Mouse (Mus musculus) embryonic facial prominence, embryonic 15.5 days (tissue): Measurements from ENCODE around the gene Cox6b2. TPM values are rescaled to one million over a fixed set of nuclear protein-coding genes. Genes with fewer than 3 reads are reported as not detected.

Experiments
- ATAC-seq: fragments of 200-750 bp; cut with Nextera tagmentation; 2 replicates; pipeline ENCODE4 v1.8.0; 2017; ENCODE audit warnings: low read depth, moderate TSS enrichment; ENCODE audit not compliant: insufficient number of reproducible peaks, low FRiP score, low TSS enrichment
- H3K27ac ChIP-seq: fragments of 300-500 bp; sonication (generic); replicated peaks from 2 replicates; pipeline ENCODE4 v1.5.1; 2015; ENCODE audit warnings: mild to moderate bottlenecking, inconsistent platforms
- H3K27me3 ChIP-seq: fragments of 300-500 bp; sonication (generic); 2 replicates; pipeline ENCODE4 v1.6.1; 2015; ENCODE audit warnings: inconsistent platforms
- H3K36me3 ChIP-seq: fragments of 300-500 bp; sonication (generic); 2 replicates; pipeline ENCODE4 v1.6.1; 2015; ENCODE audit warnings: mild to moderate bottlenecking, inconsistent platforms
- H3K4me1 ChIP-seq: fragments of 300-500 bp; sonication (generic); 2 replicates; pipeline ENCODE4 v1.6.1; 2015; ENCODE audit warnings: inconsistent platforms
- H3K4me2 ChIP-seq: fragments of 300-500 bp; sonication (generic); replicated peaks from 2 replicates; pipeline ENCODE4 v1.6.1; 2015; ENCODE audit warnings: mild to moderate bottlenecking, inconsistent platforms
- H3K4me3 ChIP-seq: fragments of 300-500 bp; sonication (generic); replicated peaks from 2 replicates; pipeline ENCODE4 v1.5.1; 2015; ENCODE audit warnings: mild to moderate bottlenecking, inconsistent platforms
- H3K9ac ChIP-seq: fragments of 300-500 bp; sonication (generic); 2 replicates; pipeline ENCODE4 v1.6.1; 2015; ENCODE audit warnings: inconsistent platforms
- H3K9me3 ChIP-seq: fragments of 300-500 bp; sonication (generic); replicated peaks from 2 replicates; pipeline ENCODE4 v1.6.1; 2016; ENCODE audit warnings: inconsistent platforms
- WGBS: fragments of 180-500 bp; shearing (Covaris S2); methylation state at CpG from one replicate; pipeline ENCODE4 v1.1.7; 2015; 5-methylcytosine and 5-hydroxymethylcytosine counted together
- polyA plus RNA-seq: library from polyadenylated mRNA; unstranded; fragments of >200 nt; fragmentation: Nextera tagmentation; extraction: Ambion mirVana; gene quantifications from 2 replicates; pipeline ENCODE4 v1.2.1, GENCODE M21; 2015

Cox6b2 gene
- polyA plus RNA-seq, 1 experiment from 2014 or later = 64.2 TPM

DNA sequence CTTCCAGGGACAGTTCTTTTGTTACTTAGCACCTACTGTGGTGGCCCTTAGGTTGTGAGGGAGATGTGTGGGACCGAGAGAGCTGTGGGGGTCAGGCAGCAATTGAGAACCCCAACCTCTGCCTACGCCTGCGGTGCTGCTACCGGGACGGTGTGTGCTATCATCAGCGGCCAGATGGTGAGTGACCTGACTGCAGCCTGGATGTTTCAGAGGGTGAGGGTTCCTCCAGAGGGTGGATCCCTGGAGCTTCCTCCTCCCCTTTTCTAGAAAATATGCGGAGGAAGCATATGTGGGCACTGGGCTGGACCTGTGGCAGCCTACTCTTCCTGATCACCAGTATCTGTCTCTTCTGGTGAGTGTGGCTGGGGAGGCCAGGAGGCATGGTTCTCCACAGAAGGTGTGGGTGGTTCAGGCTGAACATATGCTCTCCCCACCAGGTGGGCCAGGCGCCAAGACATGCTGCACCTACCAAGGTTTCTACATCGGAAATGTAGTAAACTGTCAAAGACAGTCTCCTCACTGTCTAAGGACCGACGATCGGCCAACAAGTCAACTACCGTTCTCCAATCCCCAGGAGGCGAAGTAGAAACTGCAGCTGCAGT, 30.9 kb upstream of the Cox6b2 start:
- H3K9me3 ChIP-seq = no peaks in the 10 kb centered on the region
- H3K4me3 ChIP-seq = no peak overlapping the region
- H3K36me3 ChIP-seq = no peaks in the 10 kb centered on the region
- H3K9ac ChIP-seq = no peak overlapping the region
- peaks cover 9% of the 10 kb centered on the region for H3K27me3 ChIP-seq
- peaks cover 7% of the 10 kb centered on the region for H3K4me1 ChIP-seq
- 75% methylated on average over 14 of the region's 14 CpGs for WGBS
- no peak overlapping the region for H3K27ac ChIP-seq
- no peak overlapping the region for H3K4me2 ChIP-seq
- no peak for ATAC-seq

DNA sequence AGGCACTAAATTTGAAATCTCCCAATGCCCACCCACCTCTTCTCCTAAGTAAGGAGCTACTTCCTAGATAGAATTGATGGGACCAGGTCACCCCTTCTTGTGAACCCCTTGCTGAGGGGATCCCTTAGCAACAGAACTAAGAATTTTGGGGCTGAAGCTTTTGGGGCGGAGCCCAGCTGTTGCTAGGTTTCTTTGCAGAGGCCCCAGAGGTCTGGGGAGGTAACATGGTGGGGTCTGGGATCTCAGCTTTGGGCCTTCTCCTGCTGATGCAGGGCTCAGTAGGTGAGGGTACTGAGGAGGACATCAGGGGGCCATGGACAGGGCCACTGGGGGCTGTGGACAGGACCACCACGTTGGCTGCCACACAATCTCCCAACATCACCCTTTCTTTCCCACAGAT, 29.9 kb upstream of the Cox6b2 start, which contains the start of the genes Il11 and Tmem190:
Gene Il11 (minus strand): TSS at position 101 of the 400 bp plus-strand sequence.
Gene Tmem190 (plus strand): TSS at position 179 of the 400 bp plus-strand sequence.
- H3K9ac ChIP-seq = no peak within 1 kb of the TSS
- peaks cover 20% of the 10 kb centered on the region for H3K27me3 ChIP-seq
- no peak within 1 kb of the TSS for H3K4me2 ChIP-seq
- H3K4me3 ChIP-seq = no peak within 1 kb of the TSS
- WGBS = 79% methylated on average over 2 of the region's 2 CpGs
- H3K4me1 ChIP-seq = peaks cover 2% of the 10 kb centered on the region; the same call in 1 of the 2 replicates
- no peaks in the 10 kb centered on the region for H3K9me3 ChIP-seq
- no peaks in the 10 kb centered on the region for H3K36me3 ChIP-seq
- no peak within 1 kb of the TSS for H3K27ac ChIP-seq
- ATAC-seq = no peak

DNA sequence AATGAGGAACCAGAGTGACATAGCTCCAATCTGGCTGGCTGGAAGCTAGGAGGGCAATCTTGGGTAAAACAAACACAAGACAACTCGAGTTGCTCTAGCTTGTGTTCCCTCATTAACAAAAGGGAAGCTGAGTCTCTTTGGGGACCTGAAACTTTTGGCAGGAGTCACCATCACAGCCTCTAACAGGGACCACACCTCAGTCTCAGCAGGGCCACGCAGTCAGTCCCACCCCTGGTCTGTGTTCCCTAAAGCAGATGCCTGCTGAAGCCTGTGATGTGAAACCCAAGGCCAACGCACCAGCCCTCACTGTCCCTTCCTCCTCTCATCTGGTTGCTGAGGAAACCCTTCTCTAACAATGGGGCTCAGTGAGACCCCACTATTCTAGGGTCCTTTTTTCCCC, 29.2 kb upstream of the Cox6b2 start:
- ATAC-seq = no peak
- Histone ChIP-seq H3K9me3 (no peaks in the 10 kb centered on the region), H3K4me2 (no peak overlapping the region), H3K27me3 (peaks cover 26% of the 10 kb centered on the region), H3K4me1 (peaks cover 8% of the 10 kb centered on the region; the same call in 1 of the 2 replicates), H3K4me3 (no peak overlapping the region), H3K27ac (no peak overlapping the region), H3K36me3 (no peaks in the 10 kb centered on the region), H3K9ac (no peak overlapping the region)
- 53% methylated on average over 3 of the region's 3 CpGs for WGBS

DNA sequence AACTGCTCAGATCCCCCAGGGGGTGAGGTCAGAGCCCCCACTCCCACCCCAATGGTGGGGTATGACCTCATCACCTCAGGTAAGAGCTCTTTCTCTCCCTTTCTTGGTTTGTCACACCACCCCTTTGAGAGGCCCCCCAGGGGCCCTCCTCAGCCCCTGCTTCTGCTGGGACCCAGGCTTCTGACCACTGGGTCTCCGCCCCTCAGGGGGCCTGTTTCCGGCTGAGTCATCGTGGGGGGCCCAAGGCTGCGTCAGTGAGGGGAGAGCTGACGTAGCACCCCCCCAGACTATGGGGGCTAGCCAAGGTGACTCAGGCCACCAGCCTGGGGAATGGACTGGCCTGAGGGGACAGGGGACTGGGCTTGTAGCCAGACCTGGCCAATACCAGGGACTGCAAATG, 27.0 kb upstream of the Cox6b2 start:
- WGBS = 28% methylated on average over 5 of the region's 5 CpGs
- H3K27me3 ChIP-seq = peaks cover 47% of the 10 kb centered on the region

DNA sequence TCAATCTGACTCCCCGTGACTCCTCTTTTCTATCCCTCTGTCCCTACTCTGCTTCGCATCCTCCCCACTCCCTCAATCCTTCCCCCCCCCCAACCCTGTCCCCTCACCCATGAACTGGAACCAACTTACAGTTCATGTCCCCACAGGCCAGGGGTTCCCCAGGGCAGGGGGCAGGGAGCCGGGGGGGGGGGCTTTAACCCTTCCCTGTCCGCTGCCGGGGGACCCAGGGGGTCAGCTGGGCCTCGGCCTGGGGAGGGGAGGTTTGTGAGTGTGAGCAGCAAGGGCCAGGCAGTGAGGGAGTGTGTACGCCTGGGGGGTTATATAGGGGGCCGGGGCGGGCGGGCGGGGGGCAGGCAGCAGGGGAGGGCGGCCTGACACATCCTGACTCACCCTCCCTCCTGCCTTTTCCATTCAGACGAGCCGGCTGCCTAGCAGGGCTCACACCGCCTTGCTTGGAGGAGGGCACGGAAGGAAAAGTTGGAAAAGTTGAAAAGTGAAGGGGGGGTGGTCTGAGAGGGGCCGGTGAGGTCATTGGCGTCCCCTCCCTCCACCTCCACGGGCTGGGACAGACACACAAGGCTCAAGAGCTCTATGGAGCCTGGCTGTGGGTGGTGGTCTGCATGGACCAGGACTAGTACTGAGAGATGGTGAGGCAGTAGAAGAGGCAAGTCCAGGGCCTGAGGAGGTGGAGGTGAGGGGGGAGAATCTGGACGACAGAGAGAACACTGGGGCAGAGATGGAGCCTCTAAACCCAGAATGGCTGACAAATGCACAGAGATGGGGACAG, 25.1 kb upstream of the Cox6b2 start:
- Histone ChIP-seq H3K9ac (no peak overlapping the region), H3K36me3 (no peaks in the 10 kb centered on the region), H3K4me3 (peak overlapping the region; percentile 37; the same call in 1 of the 2 replicates), H3K27ac (no peak overlapping the region), H3K4me1 (peaks cover 15% of the 10 kb centered on the region; the same call in 1 of the 2 replicates), H3K9me3 (no peaks in the 10 kb centered on the region), H3K4me2 (peak overlapping the region; percentile 65; the same call in 1 of the 2 replicates), H3K27me3 (peaks cover 52% of the 10 kb centered on the region)
- ATAC-seq = no peak
- 6% methylated on average over 18 of the region's 20 CpGs for WGBS

More for the DNA sequence above, 27.0 kb upstream of the Cox6b2 start:
- Histone ChIP-seq H3K9me3 (no peaks in the 10 kb centered on the region), H3K4me1 (peaks cover 15% of the 10 kb centered on the region; the same call in 1 of the 2 replicates), H3K4me3 (no peak overlapping the region), H3K4me2 (no peak overlapping the region), H3K27ac (no peak overlapping the region), H3K36me3 (no peaks in the 10 kb centered on the region), H3K9ac (no peak overlapping the region)
- no peak for ATAC-seq

DNA sequence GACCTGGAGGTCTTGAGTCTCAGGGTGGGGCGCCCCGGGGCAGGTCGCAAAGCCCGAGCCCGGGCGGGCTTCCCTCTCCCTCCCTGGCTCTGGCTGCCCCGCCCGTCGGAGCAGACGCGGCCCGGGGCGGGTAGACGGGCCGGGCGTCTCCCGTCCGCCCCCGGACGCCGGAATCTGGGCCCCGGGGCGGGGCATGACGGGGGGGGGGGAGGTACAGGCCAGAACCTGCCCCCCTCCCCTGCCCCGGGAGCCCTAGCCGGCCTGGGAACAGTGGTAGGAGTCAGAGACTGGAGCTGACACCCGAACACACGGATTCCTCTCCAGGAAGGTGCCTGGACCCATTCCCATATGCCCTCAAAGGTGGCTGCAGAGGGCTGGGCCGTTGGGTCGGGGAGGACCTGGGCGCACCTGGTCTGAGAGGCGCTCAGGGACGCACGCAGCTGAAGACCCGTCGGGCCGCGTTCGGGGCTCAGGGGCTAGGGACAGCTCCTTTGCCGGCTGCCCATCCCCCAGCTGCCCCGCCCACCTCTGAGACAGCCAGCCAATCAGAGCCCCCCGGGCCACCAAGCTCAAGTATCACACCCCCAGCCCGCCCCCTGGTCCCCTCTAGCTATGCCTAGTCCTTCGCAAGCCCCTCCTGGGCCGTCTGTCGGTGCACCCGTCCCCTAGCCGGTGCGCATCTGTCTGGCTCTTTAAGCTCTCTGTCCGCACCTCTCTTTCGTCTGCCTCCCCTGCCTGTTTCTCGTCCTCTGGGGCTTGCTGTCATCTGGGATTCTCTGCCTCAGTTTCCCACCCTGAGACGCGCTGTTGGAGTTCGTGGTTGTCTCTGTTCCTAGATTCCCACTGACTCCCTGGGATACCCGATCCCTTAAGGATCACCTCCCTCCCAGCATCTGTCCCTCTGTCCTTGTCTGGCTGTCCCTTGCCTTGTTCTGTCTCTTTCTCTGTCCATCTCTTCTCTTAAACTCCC, 24.3 kb upstream of the Cox6b2 start:
- peaks cover 52% of the 10 kb centered on the region for H3K27me3 ChIP-seq

DNA sequence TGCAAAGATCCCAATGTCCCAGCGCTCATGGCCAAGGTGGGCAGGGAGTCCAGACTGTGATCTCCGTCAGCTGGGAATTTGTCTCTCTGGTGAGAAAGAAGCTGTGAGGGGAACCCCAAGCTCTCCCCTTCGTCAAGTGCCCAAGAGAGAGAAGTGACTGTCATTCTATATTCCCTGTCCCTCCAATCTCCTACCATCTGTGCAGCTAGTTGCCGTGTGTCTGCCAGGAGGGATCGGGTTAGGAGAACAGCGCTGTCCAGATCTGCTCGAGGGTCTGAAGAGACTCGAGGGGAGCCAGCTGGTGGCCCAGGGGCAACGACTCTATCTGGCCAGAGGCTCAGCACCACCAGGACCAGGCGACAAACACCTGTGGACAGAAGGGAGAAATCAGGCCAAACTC, 23.2 kb upstream of the Cox6b2 start:
- Histone ChIP-seq H3K9ac (no peak overlapping the region), H3K4me1 (peaks cover 15% of the 10 kb centered on the region; the same call in 1 of the 2 replicates), H3K27me3 (peaks cover 52% of the 10 kb centered on the region), H3K9me3 (no peaks in the 10 kb centered on the region), H3K27ac (no peak overlapping the region), H3K4me2 (no peak overlapping the region), H3K36me3 (no peaks in the 10 kb centered on the region), H3K4me3 (no peak overlapping the region)
- 51% methylated on average over 10 of the region's 10 CpGs for WGBS
- ATAC-seq = no peak

More for the DNA sequence above, 24.3 kb upstream of the Cox6b2 start:
- peak overlapping the region; percentile 37 for H3K4me3 ChIP-seq
- no peak overlapping the region for H3K27ac ChIP-seq
- peak overlapping the region; percentile 26; the same call in 1 of the 2 replicates for H3K9ac ChIP-seq
- ATAC-seq = peak; percentile 71
- WGBS = 1% methylated on average over 53 of the region's 56 CpGs
- no peaks in the 10 kb centered on the region for H3K9me3 ChIP-seq
- no peaks in the 10 kb centered on the region for H3K36me3 ChIP-seq
- peak overlapping the region; percentile 65 for H3K4me2 ChIP-seq
- H3K4me1 ChIP-seq = peaks cover 15% of the 10 kb centered on the region; the same call in 1 of the 2 replicates

DNA sequence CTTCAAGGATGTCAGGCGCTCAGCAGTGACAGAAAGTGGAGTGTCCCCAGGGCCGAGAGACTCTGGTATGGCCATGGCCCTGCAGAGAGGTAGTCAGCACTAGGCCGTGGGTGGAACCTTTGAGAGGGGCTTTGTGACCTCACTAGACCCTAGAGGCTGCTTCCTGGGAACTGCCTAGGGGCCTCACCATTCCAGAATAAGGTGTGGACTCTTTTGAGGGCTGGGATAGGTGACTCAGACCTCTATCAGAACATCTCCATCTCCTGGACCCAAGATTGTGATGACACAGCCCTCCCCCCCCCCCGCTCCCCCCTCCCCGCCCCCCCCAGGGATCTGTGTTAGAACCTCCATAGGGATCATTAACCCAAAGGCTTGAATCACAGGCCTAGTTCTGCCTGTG, 18.3 kb upstream of the Cox6b2 start, which contains the start of gene Fam71e2:
Gene Fam71e2 (minus strand): TSS at position 101 of the 400 bp plus-strand sequence.
- 75% methylated on average over 4 of the region's 5 CpGs for WGBS
- H3K9me3 ChIP-seq = no peaks in the 10 kb centered on the region
- no peak for ATAC-seq
- H3K4me2 ChIP-seq = no peak within 1 kb of the TSS
- no peak within 1 kb of the TSS for H3K27ac ChIP-seq
- no peak within 1 kb of the TSS for H3K4me3 ChIP-seq
- H3K4me1 ChIP-seq = no peaks in the 10 kb centered on the region
- no peak within 1 kb of the TSS for H3K9ac ChIP-seq
- no peaks in the 10 kb centered on the region for H3K36me3 ChIP-seq
- H3K27me3 ChIP-seq = peaks cover 17% of the 10 kb centered on the region

DNA sequence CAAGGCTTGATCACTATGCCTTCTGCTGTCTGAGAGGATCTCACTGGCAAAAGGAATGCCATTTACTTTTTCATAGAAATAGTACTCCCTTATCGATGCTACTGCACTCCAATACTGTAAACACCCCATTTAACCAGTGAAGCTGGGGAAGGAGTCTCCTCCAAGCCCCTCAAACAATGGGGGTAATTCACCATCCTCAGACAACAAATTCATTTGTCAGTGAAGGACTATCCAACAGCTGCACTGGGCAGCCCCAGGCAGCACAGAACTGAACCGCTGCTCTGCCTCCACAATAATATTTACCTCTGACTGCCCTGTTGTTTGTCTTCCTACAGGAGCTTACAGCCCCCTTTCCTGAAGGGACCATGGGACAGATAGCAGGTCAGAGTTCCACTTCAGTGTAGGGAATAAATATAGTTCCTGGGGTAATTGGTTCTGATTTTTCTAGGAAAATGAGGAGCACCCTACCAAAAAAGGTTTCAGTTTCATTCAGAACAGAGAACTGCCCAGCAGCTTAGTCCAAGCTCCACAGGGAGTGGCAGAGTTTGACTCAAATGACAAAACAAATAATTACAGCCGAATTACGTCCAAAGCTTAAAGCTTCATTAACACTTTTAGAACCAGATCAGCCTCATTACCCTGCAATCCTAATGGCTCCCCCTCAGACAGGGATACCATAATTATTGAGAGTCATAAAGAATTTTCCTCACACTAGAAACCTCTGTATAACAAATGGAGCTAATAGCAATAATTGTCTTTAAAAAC, 12.2 kb upstream of the Cox6b2 start:
- H3K36me3 ChIP-seq = no peaks in the 10 kb centered on the region
- 6% methylated on average over 4 of the region's 4 CpGs for WGBS
- ATAC-seq = no peak
- no peak overlapping the region for H3K4me3 ChIP-seq
- H3K27me3 ChIP-seq = no peaks in the 10 kb centered on the region
- no peak overlapping the region for H3K4me2 ChIP-seq
- H3K27ac ChIP-seq = no peak overlapping the region
- no peak overlapping the region for H3K9ac ChIP-seq
- peaks cover 7% of the 10 kb centered on the region; the same call in 1 of the 2 replicates for H3K4me1 ChIP-seq
- no peaks in the 10 kb centered on the region for H3K9me3 ChIP-seq

DNA sequence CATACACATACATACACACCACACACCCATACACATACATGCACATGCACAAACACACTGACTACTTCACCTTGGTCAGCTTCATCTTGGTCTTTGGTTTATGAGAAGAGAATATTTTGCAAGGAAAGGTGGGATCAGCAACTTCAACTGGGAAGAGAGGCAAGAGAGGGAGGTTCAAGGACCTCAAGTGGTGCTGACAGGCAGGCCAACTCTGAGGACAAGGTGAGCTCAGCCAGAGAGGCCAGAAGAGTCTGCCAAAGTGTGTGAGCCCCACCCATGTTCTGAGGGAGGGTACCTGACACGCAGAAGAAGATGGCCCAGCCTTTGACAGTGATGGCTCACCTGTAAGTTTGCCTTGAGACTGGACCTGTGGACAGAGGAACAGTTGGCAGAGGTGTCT, 6.8 kb upstream of the Cox6b2 start:
- H3K4me3 ChIP-seq = no peak overlapping the region
- no peak overlapping the region for H3K27ac ChIP-seq
- 43% methylated on average over 1 of the region's 1 CpGs for WGBS
- ATAC-seq = no peak
- no peak overlapping the region for H3K4me2 ChIP-seq
- H3K27me3 ChIP-seq = no peaks in the 10 kb centered on the region
- H3K4me1 ChIP-seq = no peaks in the 10 kb centered on the region
- no peak overlapping the region for H3K9ac ChIP-seq
- H3K9me3 ChIP-seq = no peaks in the 10 kb centered on the region
- no peaks in the 10 kb centered on the region for H3K36me3 ChIP-seq
